Mouse (Mus musculus) fat pad, adult 2 months (tissue): Measurements from ENCODE around the gene Fubp3.

Source experiments
- DNase-seq: peaks from one replicate; pipeline ENCODE4 v3.0.0-alpha.2; 2011; ENCODE audit warnings: low read depth, low spot score; ENCODE audit errors: extremely low read depth

Gene Fubp3

GRCm38 (mm10) chr2:31618484-31619161 lies 46.2 kb downstream of the Fubp3 start:
- no peak for DNase-seq

GRCm38 (mm10) chr2:31619208-31619607 lies 46.8 kb downstream of the Fubp3 start:
- no peak for DNase-seq

- DNase-seq, result no peak
Measured at GRCm38 (mm10) chr2:31633531-31633930, 61.1 kb downstream of the Fubp3 start.

- no peak for DNase-seq
Measured at GRCm38 (mm10) chr2:31635281-31636137, 63.1 kb downstream of the Fubp3 start.

GRCm38 (mm10) chr2:31636138-31636741 lies 63.8 kb downstream of the Fubp3 start:
- DNase-seq, result no peak

- no peak for DNase-seq
Measured at GRCm38 (mm10) chr2:31636742-31637141, 64.3 kb downstream of the Fubp3 start.

- DNase-seq, result no peak
Measured at GRCm38 (mm10) chr2:31637311-31637710, 64.9 kb downstream of the Fubp3 start.

GRCm38 (mm10) chr2:31637807-31638206 lies 65.4 kb downstream of the Fubp3 start:
- no peak for DNase-seq

GRCm38 (mm10) chr2:31638581-31639465 lies 66.4 kb downstream of the Fubp3 start:
- no peak for DNase-seq

- DNase-seq, result no peak
Measured at GRCm38 (mm10) chr2:31639466-31639760, 67.0 kb downstream of the Fubp3 start.

- no peak for DNase-seq
Measured at GRCm38 (mm10) chr2:31639901-31640608, 67.6 kb downstream of the Fubp3 start, which contains the start of gene Prdm12. Prdm12 (plus strand) TSS chr2:31640037.

- DNase-seq, result no peak
Measured at GRCm38 (mm10) chr2:31640609-31641507, 68.4 kb downstream of the Fubp3 start.

GRCm38 (mm10) chr2:31641508-31641830 lies 69.0 kb downstream of the Fubp3 start:
- no peak for DNase-seq

- no peak for DNase-seq
Measured at GRCm38 (mm10) chr2:31641929-31642328, 69.5 kb downstream of the Fubp3 start.

- no peak for DNase-seq
Measured at GRCm38 (mm10) chr2:31653971-31654853, 81.8 kb downstream of the Fubp3 start.

- DNase-seq, result no peak
Measured at GRCm38 (mm10) chr2:31654854-31655559, 82.6 kb downstream of the Fubp3 start.

GRCm38 (mm10) chr2:31656374-31656773 lies 83.9 kb downstream of the Fubp3 start:
- no peak for DNase-seq
